Mouse (Mus musculus) lung, adult 2 months (tissue): ENCODE measurements around the gene Hipk2.

Experiments
- CTCF ChIP-seq: fragments of 200-500 bp; IDR thresholded peaks from 2 replicates; pipeline ENCODE4 v1.5.1; 2011; ENCODE audit warnings: mild to moderate bottlenecking, low read length, control low read depth; ENCODE audit not compliant: insufficient read depth
- POLR2A ChIP-seq: fragments of 200-500 bp; IDR thresholded peaks from 2 replicates; pipeline ENCODE4 v1.6.1; 2011; ENCODE audit warnings: low read depth, mild to moderate bottlenecking, control low read depth, low read length, borderline replicate concordance; ENCODE audit errors: extremely low read depth

DNA sequence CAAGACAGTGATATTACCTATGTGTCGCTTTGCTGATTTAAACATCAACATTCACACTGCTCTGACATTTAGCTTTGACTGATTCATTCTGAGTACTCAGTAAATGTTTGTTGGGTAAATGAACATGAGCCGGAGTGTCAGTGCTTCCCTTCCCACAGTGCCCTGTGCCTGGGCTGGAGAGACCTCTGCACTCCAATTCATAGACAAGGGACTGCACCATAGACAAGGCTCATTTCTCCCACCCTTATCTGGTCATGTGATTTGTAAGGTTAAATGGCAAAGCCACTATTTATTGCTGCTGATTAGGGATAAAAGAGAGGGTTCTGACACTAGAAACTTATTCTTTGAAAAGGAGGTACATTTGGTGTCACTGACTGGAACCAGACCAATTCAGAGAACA, 118.4 kb downstream of the Hipk2 start:
- no peak for TF ChIP-seq CTCF
- no peak for TF ChIP-seq POLR2A
